Mouse (Mus musculus) intestine, embryonic 14.5 days (tissue): ENCODE data around the gene Acacb. TPM values are rescaled to one million over a fixed set of nuclear protein-coding genes. Genes with fewer than 3 reads are reported as not detected.

Experiments
- ATAC-seq: fragments of 200-750 bp; cut with Nextera tagmentation; replicated peaks from 2 replicates; pipeline ENCODE4 v1.8.0; 2017; ENCODE audit warnings: low read depth, moderate number of reproducible peaks, moderate TSS enrichment, moderate library complexity; ENCODE audit not compliant: low FRiP score, low TSS enrichment
- DNase-seq: peaks from one replicate; pipeline ENCODE4 v3.0.0-alpha.2; 2018; ENCODE audit warnings: low spot score
- H3K27ac ChIP-seq: fragments of 300-500 bp; sonication (generic); 2 replicates; pipeline ENCODE4 v1.5.1; 2014; ENCODE audit warnings: low read depth, mild to moderate bottlenecking, control low read depth
- H3K27me3 ChIP-seq: fragments of 300-500 bp; sonication (generic); replicated peaks from 2 replicates; pipeline ENCODE4 v1.6.1; 2014; ENCODE audit warnings: low read length, control low read depth; ENCODE audit not compliant: control insufficient read depth, insufficient read depth
- H3K36me3 ChIP-seq: fragments of 300-500 bp; sonication (generic); 2 replicates; pipeline ENCODE4 v1.6.1; 2014; ENCODE audit warnings: low read length, control low read depth; ENCODE audit not compliant: control insufficient read depth, insufficient read depth
- H3K4me1 ChIP-seq: fragments of 300-500 bp; sonication (generic); replicated peaks from 2 replicates; pipeline ENCODE4 v1.6.1; 2014; ENCODE audit warnings: low read length, control low read depth, mixed read lengths; ENCODE audit not compliant: control insufficient read depth, insufficient read depth
- H3K4me2 ChIP-seq: fragments of 300-500 bp; sonication (generic); 2 replicates; pipeline ENCODE4 v1.6.1; 2014; ENCODE audit warnings: low read length
- H3K4me3 ChIP-seq: fragments of 300-500 bp; sonication (generic); 2 replicates; pipeline ENCODE4 v1.5.1; 2014; ENCODE audit warnings: low read depth, low read length, control low read depth, mixed read lengths
- H3K9ac ChIP-seq: fragments of 300-500 bp; sonication (generic); 2 replicates; pipeline ENCODE4 v1.6.1; 2014; ENCODE audit warnings: mild to moderate bottlenecking, low read length
- H3K9me3 ChIP-seq: fragments of 300-500 bp; sonication (generic); 2 replicates; pipeline ENCODE4 v1.6.1; 2016; ENCODE audit warnings: low read length, control low read depth; ENCODE audit not compliant: control insufficient read depth
- WGBS: fragments of 180-500 bp; shearing (Covaris S2); extraction: QIAGEN DNeasy Blood & Tissue Kit; methylation state at CpG from one replicate; pipeline ENCODE4 v1.1.7; 2014; 5-methylcytosine and 5-hydroxymethylcytosine counted together
- polyA plus RNA-seq: library from polyadenylated mRNA; unstranded; fragments of >200 nt; fragmentation: Nextera tagmentation; extraction: Ambion mirVana; gene quantifications from 2 replicates; pipeline ENCODE4 v1.2.1, GENCODE M21; 2014

Acacb gene
- polyA plus RNA-seq, 1 experiment from 2014 or later, result 2.4 TPM

- Histone ChIP-seq H3K27me3 (no peaks in the 10 kb centered on the region), H3K9ac (no peak overlapping the region), H3K27ac (no peak overlapping the region), H3K4me3 (no peak overlapping the region), H3K36me3 (peaks cover 76% of the 10 kb centered on the region), H3K4me2 (no peak overlapping the region), H3K4me1 (no peaks in the 10 kb centered on the region), H3K9me3 (no peaks in the 10 kb centered on the region)
- DNase-seq (no peak), ATAC-seq (no peak)
- WGBS, result 85% methylated on average over 7 of the region's 7 CpGs
These were observed 29.7 kb upstream of the Acacb start for GRCm38 (mm10) chr5:114116586-114116985.

GRCm38 (mm10) chr5:114119806-114120205 is 26.5 kb upstream of the Acacb start:
- ATAC-seq (no peak), DNase-seq (no peak)
- peaks cover 65% of the 10 kb centered on the region for H3K36me3 ChIP-seq
- H3K9me3 ChIP-seq, result no peaks in the 10 kb centered on the region
- H3K9ac ChIP-seq, result no peak overlapping the region
- no peaks in the 10 kb centered on the region for H3K4me1 ChIP-seq
- 76% methylated on average over 4 of the region's 4 CpGs for WGBS
- H3K27me3 ChIP-seq, result no peaks in the 10 kb centered on the region
- H3K4me3 ChIP-seq, result no peak overlapping the region
- H3K4me2 ChIP-seq, result no peak overlapping the region
- H3K27ac ChIP-seq, result no peak overlapping the region

GRCm38 (mm10) chr5:114126008-114126407 is 20.3 kb upstream of the Acacb start:
- Histone ChIP-seq H3K9me3 (no peaks in the 10 kb centered on the region), H3K9ac (no peak overlapping the region), H3K4me1 (no peaks in the 10 kb centered on the region), H3K27me3 (no peaks in the 10 kb centered on the region), H3K36me3 (peaks cover 30% of the 10 kb centered on the region), H3K4me2 (no peak overlapping the region), H3K27ac (no peak overlapping the region), H3K4me3 (no peak overlapping the region)
- no peak for DNase-seq
- WGBS, result 92% methylated on average over 3 of the region's 3 CpGs
- no peak for ATAC-seq

GRCm38 (mm10) chr5:114126499-114127244 is 19.7 kb upstream of the Acacb start:
- H3K4me1 ChIP-seq, result peaks cover 4% of the 10 kb centered on the region
- no peaks in the 10 kb centered on the region for H3K9me3 ChIP-seq
- H3K27ac ChIP-seq, result peak overlapping the region; percentile 78
- peak overlapping the region; percentile 44; the same call in 1 of the 2 replicates for H3K4me3 ChIP-seq
- peaks cover 23% of the 10 kb centered on the region for H3K36me3 ChIP-seq
- H3K9ac ChIP-seq, result no peak overlapping the region
- peak overlapping the region; percentile 64 for H3K4me2 ChIP-seq
- ATAC-seq (no peak), DNase-seq (no peak)
- no peaks in the 10 kb centered on the region for H3K27me3 ChIP-seq
- 88% methylated on average over 7 of the region's 7 CpGs for WGBS

- Histone ChIP-seq H3K36me3 (peaks cover 14% of the 10 kb centered on the region), H3K27me3 (no peaks in the 10 kb centered on the region), H3K9me3 (no peaks in the 10 kb centered on the region), H3K4me1 (peaks cover 12% of the 10 kb centered on the region), H3K4me3 (peak within 1 kb of the TSS; percentile 44), H3K4me2 (peak within 1 kb of the TSS; percentile 64), H3K9ac (peak within 1 kb of the TSS; percentile 39), H3K27ac (peak within 1 kb of the TSS; percentile 78)
- DNase-seq (peak; percentile 99), ATAC-seq (peak; percentile 33)
- under 1% methylated on average over 69 of the region's 69 CpGs for whole genome bisulfite sequencing
These were observed 18.7 kb upstream of the Acacb start, which contains the start of gene Alkbh2 for GRCm38 (mm10) chr5:114127374-114128349. TSS of gene Alkbh2 (minus strand) at chr5:114128218.

- no peak for ATAC-seq
- Histone ChIP-seq H3K4me2 (peak overlapping the region; percentile 95), H3K27ac (no peak overlapping the region), H3K27me3 (no peaks in the 10 kb centered on the region), H3K4me3 (peak overlapping the region; percentile 90), H3K4me1 (peaks cover 23% of the 10 kb centered on the region), H3K9ac (no peak overlapping the region), H3K9me3 (no peaks in the 10 kb centered on the region), H3K36me3 (0 out of 2 replicates have a peak, but pooled peaks cover 6% of the 10 kb centered on the region)
- 77% methylated on average over 15 of the region's 15 CpGs for WGBS
- no peak for DNase-seq
These were observed 16.7 kb upstream of the Acacb start for GRCm38 (mm10) chr5:114129550-114130210.

- no peak for DNase-seq
These were observed 16.1 kb upstream of the Acacb start, which contains the start of gene Ung for GRCm38 (mm10) chr5:114130211-114130605. TSS of gene Ung (plus strand) at chr5:114130386.

More at GRCm38 (mm10) chr5:114130211-114130605, 16.1 kb upstream of the Acacb start, which contains the start of gene Ung:
- H3K9me3 ChIP-seq, result no peaks in the 10 kb centered on the region
- 2% methylated on average over 28 of the region's 29 CpGs for WGBS
- H3K27me3 ChIP-seq, result no peaks in the 10 kb centered on the region
- H3K36me3 ChIP-seq, result 0 out of 2 replicates have a peak, but pooled peaks cover 2% of the 10 kb centered on the region
- peak within 1 kb of the TSS; percentile 95 for H3K4me2 ChIP-seq
- peaks cover 23% of the 10 kb centered on the region for H3K4me1 ChIP-seq
- peak within 1 kb of the TSS; percentile 77 for H3K27ac ChIP-seq
- ATAC-seq, result peak; percentile 44
- H3K9ac ChIP-seq, result peak within 1 kb of the TSS; percentile 64
- H3K4me3 ChIP-seq, result peak within 1 kb of the TSS; percentile 90
